Mouse (Mus musculus): ENCODE results near the gene Gm15446. TPM values are rescaled to one million over a fixed set of nuclear protein-coding genes. Genes with fewer than 3 reads are reported as not detected.
A peak's percentile ranks its signal among the peaks of the same experiment; 100 is the strongest.
"Not testable (repeated sequence)": the region's sequence is repeated elsewhere in the genome, so short reads cannot be mapped to it uniquely, and the experiment has no call there.

The Gm15446 gene
- 0.10 and 0.17 TPM in 2 replicates for polyA plus RNA-seq (2012; rRNA removed)

- DNase-seq (ENCODE audit: extremely low spot score in 1 of 2, low spot score in 1 of 2) = peak; percentile 86 to 92
Measured at GRCm38 (mm10) chr5:109923261-109924071, at the start of gene Gm15446. Gm15446 (plus strand) TSS chr5:109923400.

DNA sequence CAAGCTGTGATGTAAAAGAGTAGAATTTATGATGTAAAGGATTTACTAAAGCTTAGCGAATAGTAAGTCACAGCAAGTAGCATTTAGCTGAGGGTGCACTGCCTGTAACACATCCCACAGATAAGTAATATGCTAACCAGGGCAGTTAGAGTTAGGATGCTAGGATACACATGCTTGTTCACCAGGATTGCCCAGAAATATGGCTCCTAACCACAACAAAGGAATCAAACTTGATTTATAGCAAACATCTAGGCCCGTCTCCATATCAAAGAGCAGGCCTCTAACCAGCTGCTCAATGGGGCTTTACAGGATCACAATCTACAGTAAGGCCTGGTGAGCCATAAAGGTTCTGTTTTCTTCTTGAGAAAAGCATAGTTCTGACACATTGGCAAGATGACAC lies 929 bp downstream of the Gm15446 start:
- peak in 1 of 2 experiments; percentile 13 for DNase-seq (ENCODE audit: extremely low spot score in 1 of 2, low spot score in 1 of 2)

DNA sequence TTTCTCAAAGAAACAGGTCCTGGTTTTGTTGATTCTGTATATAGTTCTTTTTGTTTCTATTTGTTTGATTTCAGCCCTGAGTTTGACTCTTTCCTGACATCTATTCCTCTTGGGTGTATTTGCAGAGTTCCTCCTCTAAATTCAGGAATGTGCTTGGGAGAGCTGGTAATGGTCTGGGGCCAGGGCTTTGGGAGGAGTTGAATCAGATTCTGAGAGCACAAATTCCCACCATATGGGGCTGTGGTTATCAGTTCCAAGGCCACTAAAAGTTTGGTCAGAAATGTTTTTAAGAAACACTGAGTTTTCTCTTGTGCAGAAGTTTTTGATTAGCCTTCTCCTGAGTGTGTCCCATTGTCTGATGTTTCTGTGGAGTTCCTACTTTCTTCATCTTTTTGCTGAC lies 1.7 kb downstream of the Gm15446 start:
- no peak for DNase-seq (ENCODE audit: extremely low spot score in 1 of 2, low spot score in 1 of 2)

DNA sequence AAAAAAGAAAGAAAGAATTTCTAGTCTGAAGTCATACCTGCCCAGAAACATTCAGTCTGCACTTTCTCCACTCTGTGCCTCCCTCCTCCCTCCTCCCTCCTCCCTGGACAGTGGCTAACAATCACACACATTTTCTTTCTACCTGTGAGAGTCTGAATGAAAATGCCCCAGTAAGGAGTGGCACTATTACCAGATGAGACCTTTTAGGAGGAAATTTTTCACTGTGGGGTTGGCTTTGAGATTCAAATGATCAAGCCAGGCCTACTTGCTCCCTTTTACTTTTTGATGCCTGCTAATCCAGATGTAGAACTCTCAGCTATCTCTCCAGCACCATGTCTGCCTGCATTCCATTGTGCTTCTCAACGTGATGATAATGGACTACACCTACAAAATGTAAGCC lies 27.1 kb downstream of the Gm15446 start:
- DNase-seq (ENCODE audit: extremely low spot score in 1 of 2, low spot score in 1 of 2) = no peak

GRCm38 (mm10) chr5:109980743-109981142 lies 57.5 kb downstream of the Gm15446 start:
- DNase-seq (ENCODE audit: extremely low spot score in 1 of 2, low spot score in 1 of 2) = not testable (repeated sequence)

Other genes starting within 250 kb of the Gm15446 start
- gene 5430403G16Rik, start 232.4 kb upstream of the Gm15446 start, polyA plus RNA-seq (2012; rRNA removed) = 1.2 and 1.3 TPM in 2 replicates
- gene 4930522L14Rik, start 171.5 kb upstream of the Gm15446 start, polyA plus RNA-seq (2012; rRNA removed) = 2.1 and 2.6 TPM in 2 replicates
- gene Zfp932, start 73.1 kb downstream of the Gm15446 start, polyA plus RNA-seq (2012; rRNA removed) = 46.2 and 56.6 TPM in 2 replicates
- gene Gm17655, start 149.1 kb downstream of the Gm15446 start, polyA plus RNA-seq (2012; rRNA removed) = 0.84 and 1.4 TPM in 2 replicates
- gene Gm35315, start 171.0 kb downstream of the Gm15446 start, polyA plus RNA-seq (2012; rRNA removed) = 0.90 and 1.2 TPM in 2 replicates
- gene Plcxd1, start 176.6 kb downstream of the Gm15446 start, polyA plus RNA-seq (2012; rRNA removed) = 14.3 and 17.5 TPM in 2 replicates
- gene Gtpbp6, start 184.8 kb downstream of the Gm15446 start, polyA plus RNA-seq (2012; rRNA removed) = 151 and 156 TPM in 2 replicates
- gene Zfp605, start 186.7 kb downstream of the Gm15446 start, polyA plus RNA-seq (2012; rRNA removed) = 6.9 and 8.6 TPM in 2 replicates
- 78.1 and 83.8 TPM in 2 replicates for gene Chfr, start 212.4 kb downstream of the Gm15446 start, polyA plus RNA-seq (2012; rRNA removed)

Data from frontal cortex, adult 2 months (tissue).